Mouse (Mus musculus) kidney, postnatal 0 days (tissue): Measurements from ENCODE around the gene Mapk14. TPM values are rescaled to one million over a fixed set of nuclear protein-coding genes. Genes with fewer than 3 reads are reported as not detected.

ENCODE experiments used
- ATAC-seq: fragments of 200-750 bp; cut with Nextera tagmentation; replicated peaks from 2 replicates; pipeline ENCODE4 v1.8.0; 2017; ENCODE audit warnings: low read depth, moderate number of reproducible peaks, moderate TSS enrichment, moderate library complexity; ENCODE audit not compliant: low FRiP score
- DNase-seq: peaks from one replicate; pipeline ENCODE4 v3.0.0-alpha.2; 2016; ENCODE audit warnings: low spot score
- H3K27ac ChIP-seq: fragments of 300-500 bp; sonication (generic); 2 replicates; pipeline ENCODE4 v1.5.1; 2014; ENCODE audit warnings: mild to moderate bottlenecking
- H3K27me3 ChIP-seq: fragments of 300-500 bp; sonication (generic); 2 replicates; pipeline ENCODE4 v1.6.1; 2014; ENCODE audit warnings: low read length, mixed read lengths; ENCODE audit not compliant: insufficient read depth
- H3K36me3 ChIP-seq: fragments of 300-500 bp; sonication (generic); 2 replicates; pipeline ENCODE4 v1.6.1; 2014; ENCODE audit warnings: low read length, mixed read lengths; ENCODE audit not compliant: insufficient read depth
- H3K4me1 ChIP-seq: fragments of 300-500 bp; sonication (generic); replicated peaks from 2 replicates; pipeline ENCODE4 v1.6.1; 2014; ENCODE audit warnings: antibody characterized with exemption, low read length, mixed read lengths; ENCODE audit not compliant: insufficient read depth
- H3K4me2 ChIP-seq: fragments of 300-500 bp; sonication (generic); 2 replicates; pipeline ENCODE4 v1.6.1; 2014; ENCODE audit warnings: mild to moderate bottlenecking, low read length, moderate library complexity, mixed read lengths
- H3K4me3 ChIP-seq: fragments of 300-500 bp; sonication (generic); replicated peaks from 2 replicates; pipeline ENCODE4 v1.5.1; 2014; ENCODE audit warnings: low read depth, low read length
- H3K9ac ChIP-seq: fragments of 300-500 bp; sonication (generic); 2 replicates; pipeline ENCODE4 v1.6.1; 2014; ENCODE audit warnings: low read depth, low read length
- H3K9me3 ChIP-seq: fragments of 300-500 bp; sonication (generic); replicated peaks from 2 replicates; pipeline ENCODE4 v1.6.1; 2016; ENCODE audit warnings: low read length, inconsistent platforms, mixed read lengths
- CTCF ChIP-seq: IDR thresholded peaks from 2 replicates; pipeline ENCODE4 v1.5.1; 2016; ENCODE audit warnings: antibody characterized with exemption, low read depth, mild to moderate bottlenecking, moderate library complexity
- WGBS: fragments of 180-500 bp; shearing (Covaris S2); extraction: QIAGEN DNeasy Blood & Tissue Kit; methylation state at CpG from one replicate; pipeline ENCODE4 v1.1.7; 2014; 5-methylcytosine and 5-hydroxymethylcytosine counted together
- polyA plus RNA-seq: library from polyadenylated mRNA; unstranded; fragments of >200 nt; fragmentation: Nextera tagmentation; extraction: Ambion mirVana; gene quantifications from 2 replicates; pipeline ENCODE4 v1.2.1, GENCODE M21; 2015

Mapk14 gene
- polyA plus RNA-seq, 1 experiment from 2014 or later = 33.8 TPM

DNA sequence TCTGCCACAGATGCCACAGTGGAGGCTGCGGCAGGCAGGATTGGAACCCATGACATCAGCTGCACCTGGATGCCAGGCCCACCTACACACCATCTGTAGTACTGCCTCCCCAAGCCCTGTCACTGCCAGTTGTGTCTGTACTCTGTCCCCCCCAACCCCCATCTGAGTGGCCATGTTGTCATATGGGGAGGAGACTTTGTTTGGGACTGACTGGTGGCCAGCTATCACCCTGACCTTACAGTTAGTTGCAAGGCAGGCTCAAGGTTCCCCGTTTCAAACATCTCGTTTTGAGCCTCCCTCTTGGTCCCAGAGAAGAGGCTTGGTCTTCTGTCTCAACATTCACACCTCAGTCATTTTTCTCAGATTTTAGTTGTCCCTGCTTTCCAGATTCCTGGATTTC lies 88.6 kb downstream of the Mapk14 start:
- DNase-seq = no peak
- Histone ChIP-seq H3K9ac (no peak overlapping the region), H3K27me3 (no peaks in the 10 kb centered on the region), H3K9me3 (no peaks in the 10 kb centered on the region), H3K27ac (no peak overlapping the region), H3K4me2 (no peak overlapping the region), H3K4me1 (no peaks in the 10 kb centered on the region), H3K36me3 (no peaks in the 10 kb centered on the region), H3K4me3 (no peak overlapping the region)
- TF ChIP-seq CTCF = no peak
- no peak for ATAC-seq
- WGBS = 97% methylated on average over 3 of the region's 3 CpGs

DNA sequence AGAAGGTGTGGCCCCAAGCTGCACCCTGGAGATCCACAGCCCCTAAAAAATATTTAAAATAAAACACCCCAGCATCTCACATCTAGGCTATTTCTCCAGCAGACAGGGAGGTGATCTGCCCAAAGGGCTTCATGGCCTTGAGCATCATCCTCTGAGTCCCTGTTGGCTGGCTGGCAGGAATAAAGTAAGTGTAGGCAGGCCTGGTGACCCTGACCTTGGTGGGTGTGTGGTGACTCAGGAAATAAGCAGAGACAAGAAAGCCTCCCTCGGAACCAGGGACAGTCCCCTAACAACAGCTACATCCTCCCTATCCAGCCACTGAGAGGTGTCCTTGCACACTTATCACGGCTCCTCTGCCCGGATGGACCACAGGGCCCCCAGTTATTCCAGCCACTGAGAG lies 89.7 kb downstream of the Mapk14 start:
- Histone ChIP-seq H3K27me3 (no peaks in the 10 kb centered on the region), H3K27ac (no peak overlapping the region), H3K9ac (no peak overlapping the region), H3K4me3 (no peak overlapping the region), H3K4me2 (no peak overlapping the region), H3K9me3 (no peaks in the 10 kb centered on the region), H3K4me1 (no peaks in the 10 kb centered on the region), H3K36me3 (no peaks in the 10 kb centered on the region)
- 55% methylated on average over 3 of the region's 3 CpGs for WGBS
- no peak for DNase-seq
- ATAC-seq = no peak
- TF ChIP-seq CTCF = no peak

DNA sequence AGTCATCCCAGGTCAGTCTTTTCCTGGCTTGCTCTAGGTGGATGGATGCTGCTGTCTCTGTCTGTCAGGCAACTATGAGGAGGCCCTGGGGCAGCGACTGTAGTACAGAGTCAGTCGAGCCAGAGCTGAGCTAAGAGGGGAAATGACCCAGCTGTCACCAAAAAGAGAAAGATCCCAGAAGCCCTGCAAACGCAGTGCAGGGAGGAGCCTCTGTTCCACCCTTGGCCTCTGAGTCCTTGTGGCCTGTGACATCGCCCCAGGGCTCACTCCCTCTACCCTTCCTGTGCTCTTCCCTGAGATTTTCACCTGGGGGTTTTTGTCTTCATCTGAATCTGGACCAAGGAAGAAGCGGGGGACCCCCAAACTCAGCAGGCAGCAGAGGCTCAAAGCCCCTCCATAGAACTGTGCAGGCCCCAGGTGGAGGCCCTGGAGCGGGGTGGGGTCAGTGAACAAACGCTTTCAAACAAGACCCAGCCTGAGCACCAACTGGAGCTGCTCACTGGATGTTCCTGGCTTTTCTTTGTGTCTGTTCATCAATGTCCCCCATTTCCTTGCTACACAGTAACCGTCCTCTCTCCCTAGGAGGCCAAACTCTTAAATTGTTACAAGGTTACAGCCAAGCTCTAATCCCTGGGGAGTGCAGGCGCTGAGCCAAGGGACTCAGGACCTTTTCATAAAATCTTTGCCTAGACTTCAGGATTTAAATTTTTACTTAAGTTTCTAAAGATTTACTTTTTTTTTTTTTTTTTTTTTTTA lies 90.3 kb downstream of the Mapk14 start:
- H3K36me3 ChIP-seq = no peaks in the 10 kb centered on the region
- H3K9ac ChIP-seq = no peak overlapping the region
- H3K9me3 ChIP-seq = no peaks in the 10 kb centered on the region
- no peak overlapping the region for H3K27ac ChIP-seq
- no peak overlapping the region for H3K4me2 ChIP-seq
- H3K4me1 ChIP-seq = no peaks in the 10 kb centered on the region
- H3K27me3 ChIP-seq = no peaks in the 10 kb centered on the region
- no peak for TF ChIP-seq CTCF
- 0 out of 2 replicates have a peak, but pooled peaks have one; percentile 13 for ATAC-seq
- H3K4me3 ChIP-seq = no peak overlapping the region
- 50% methylated on average over 9 of the region's 9 CpGs for WGBS
- DNase-seq = peak; percentile 53

DNA sequence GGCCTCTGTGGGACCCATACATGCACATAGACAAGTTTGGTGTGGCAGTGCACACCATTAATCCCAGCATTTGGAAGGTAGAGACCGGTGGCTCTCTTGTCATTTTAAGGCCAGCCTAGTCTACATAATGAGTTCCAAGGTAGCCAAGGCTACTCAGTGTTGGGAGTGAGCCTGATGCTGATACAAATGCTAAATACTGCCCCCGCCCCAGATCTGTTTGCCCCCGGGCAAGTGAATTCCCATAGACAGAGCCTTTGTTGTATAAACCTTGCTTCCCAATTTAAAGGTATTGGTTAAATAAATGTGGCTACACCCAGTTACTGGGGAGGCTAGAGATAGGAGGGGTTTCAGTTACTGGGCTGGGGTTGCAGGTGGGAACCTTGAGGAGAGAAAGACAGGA lies 93.9 kb downstream of the Mapk14 start:
- Histone ChIP-seq H3K4me1 (no peaks in the 10 kb centered on the region), H3K4me2 (no peak overlapping the region), H3K36me3 (no peaks in the 10 kb centered on the region), H3K27ac (no peak overlapping the region), H3K4me3 (no peak overlapping the region), H3K9ac (no peak overlapping the region), H3K9me3 (no peaks in the 10 kb centered on the region), H3K27me3 (no peaks in the 10 kb centered on the region)
- DNase-seq = no peak
- WGBS = 88% methylated on average over 3 of the region's 3 CpGs
- no peak for TF ChIP-seq CTCF
- no peak for ATAC-seq

DNA sequence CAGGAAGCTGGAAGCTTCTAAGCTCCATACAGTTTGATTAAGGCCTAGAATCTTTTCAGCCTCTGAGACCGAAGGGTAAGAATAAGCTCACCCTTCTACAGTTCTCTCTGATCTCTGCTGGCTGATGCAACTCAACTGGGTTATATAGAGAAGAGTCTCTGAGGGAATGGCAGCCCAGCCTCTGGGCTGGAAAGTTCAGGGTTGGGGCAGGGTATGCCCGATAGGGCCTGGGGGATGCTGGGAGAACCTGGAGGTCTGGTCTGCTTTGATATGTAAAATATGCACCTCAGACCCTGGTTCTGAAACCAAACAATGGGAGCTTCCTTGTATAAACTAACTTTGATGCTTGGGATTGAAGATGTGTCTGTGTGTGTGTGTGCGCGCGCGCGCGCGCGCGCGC lies 96.4 kb downstream of the Mapk14 start:
- no peak for DNase-seq
- Histone ChIP-seq H3K4me2 (no peak overlapping the region), H3K27ac (no peak overlapping the region), H3K9me3 (no peaks in the 10 kb centered on the region), H3K4me1 (no peaks in the 10 kb centered on the region), H3K27me3 (no peaks in the 10 kb centered on the region), H3K4me3 (no peak overlapping the region), H3K9ac (no peak overlapping the region), H3K36me3 (no peaks in the 10 kb centered on the region)
- WGBS = 94% methylated on average over 12 of the region's 12 CpGs
- no peak for ATAC-seq
- no peak for TF ChIP-seq CTCF

DNA sequence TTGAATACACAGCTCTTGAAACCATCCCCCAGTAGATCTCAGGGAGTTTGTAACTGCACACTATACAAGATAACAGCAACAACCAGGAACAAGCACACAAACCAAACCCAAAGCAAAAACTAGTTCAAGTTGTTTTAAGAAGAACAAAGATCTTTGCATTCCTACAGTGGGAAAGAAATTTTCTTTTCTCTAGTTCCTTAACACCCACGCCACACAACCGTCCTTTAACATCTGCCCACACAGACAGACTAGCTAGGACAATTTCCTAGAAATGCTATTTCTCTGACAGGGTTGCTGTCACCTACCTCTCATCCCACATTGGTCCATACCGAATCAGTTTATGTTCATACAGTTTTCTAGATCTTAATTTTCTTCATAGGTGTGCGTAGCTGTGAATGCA lies 105.9 kb downstream of the Mapk14 start:
- Histone ChIP-seq H3K9me3 (0 out of 2 replicates have a peak, but pooled peaks cover 3% of the 10 kb centered on the region), H3K36me3 (no peaks in the 10 kb centered on the region), H3K4me1 (peaks cover 13% of the 10 kb centered on the region), H3K4me2 (no peak overlapping the region), H3K27me3 (no peaks in the 10 kb centered on the region), H3K4me3 (no peak overlapping the region), H3K9ac (no peak overlapping the region), H3K27ac (no peak overlapping the region)
- TF ChIP-seq CTCF = no peak
- DNase-seq = no peak
- no peak for ATAC-seq
- WGBS = 94% methylated on average over 4 of the region's 4 CpGs

Other genes with a start within 250 kb of the Mapk14 start
- gene Fkbp5, start 173.8 kb upstream of the Mapk14 start, polyA plus RNA-seq = 16.2 and 20.4 TPM in 2 replicates
- gene Armc12, start 160.5 kb upstream of the Mapk14 start, polyA plus RNA-seq = not detected in 2 replicates
- gene Clpsl2, start 141.9 kb upstream of the Mapk14 start, polyA plus RNA-seq = not detected in 2 replicates
- not detected in 2 replicates for gene Clps, start 130.6 kb upstream of the Mapk14 start, polyA plus RNA-seq
- 0.17 TPM in 1 of 2 replicates, not detected in the other for gene Lhfpl5, start 115.7 kb upstream of the Mapk14 start, polyA plus RNA-seq
- gene Srpk1, start 68.6 kb upstream of the Mapk14 start, polyA plus RNA-seq = 79.2 and 85.8 TPM in 2 replicates
- 0.56 and 0.76 TPM in 2 replicates for gene Slc26a8, start 1.1 kb upstream of the Mapk14 start, polyA plus RNA-seq
- 0.66 and 0.71 TPM in 2 replicates for gene AC170998.1, start 34.8 kb downstream of the Mapk14 start, polyA plus RNA-seq
- 43.5 and 47.7 TPM in 2 replicates for gene Mapk13, start 78.0 kb downstream of the Mapk14 start, polyA plus RNA-seq
- gene Brpf3, start 109.8 kb downstream of the Mapk14 start, polyA plus RNA-seq = 7.1 and 8.3 TPM in 2 replicates
- gene Pnpla1, start 167.1 kb downstream of the Mapk14 start, polyA plus RNA-seq = not detected in 2 replicates
- 0.24 and 0.41 TPM in 2 replicates for gene 4930539E08Rik, start 224.0 kb downstream of the Mapk14 start, polyA plus RNA-seq